Mouse (Mus musculus) MEL (cell line): Measurements from ENCODE around the gene Ccdc116. TPM values are rescaled to one million over a fixed set of nuclear protein-coding genes. Genes with fewer than 3 reads are reported as not detected.
A peak's percentile ranks its signal among the peaks of the same experiment; 100 is the strongest.

Experiments
- DNase-seq: peaks from one replicate; pipeline ENCODE4 v3.0.0; 2011; ENCODE audit warnings: low read depth, low spot score
- H3K27ac ChIP-seq: 2 replicates; pipeline ENCODE4 v1.5.1; 2012; ENCODE audit warnings: low read depth, mild to moderate bottlenecking, control low read depth, low read length, moderate library complexity; ENCODE audit not compliant: control insufficient read depth
- H3K27me3 ChIP-seq, 2 experiments: fragments of 150-350 bp in 1 of 2; sonication (generic) in 1 of 2; 2 replicates each; pipeline ENCODE4 v1.6.1; 2012; ENCODE audit warnings: low read length in 2 of 2, mild to moderate bottlenecking in 2 of 2, improper control_type of control experiment in 1 of 2, moderate library complexity in 1 of 2; ENCODE audit not compliant: insufficient read depth in 2 of 2, control insufficient read depth in 1 of 2
- H3K36me3 ChIP-seq, 2 experiments: 2 replicates each; pipeline ENCODE4 v1.6.1; 2012 to 2014; ENCODE audit warnings: low read length in 2 of 2, improper control_type of control experiment in 1 of 2, inconsistent platforms in 1 of 2, mild to moderate bottlenecking in 1 of 2; ENCODE audit not compliant: insufficient read depth in 2 of 2, control insufficient read depth in 1 of 2
- H3K4me1 ChIP-seq, 2 experiments: fragments of 150-350 bp in 1 of 2; sonication (generic) in 1 of 2; 2 replicates each; pipeline ENCODE4 v1.6.1; 2012; ENCODE audit warnings: low read length in 2 of 2, improper control_type of control experiment in 1 of 2, mild to moderate bottlenecking in 1 of 2; ENCODE audit not compliant: insufficient read depth in 2 of 2, control insufficient read depth in 1 of 2
- H3K4me3 ChIP-seq, 2 experiments: fragments of 150-350 bp in 1 of 2; sonication (generic) in 1 of 2; 2 replicates each; pipeline ENCODE4 v1.5.1; 2012; ENCODE audit warnings: low read depth in 2 of 2, low read length in 2 of 2, mild to moderate bottlenecking in 2 of 2, moderate library complexity in 2 of 2, control low read depth in 1 of 2, improper control_type of control experiment in 1 of 2; ENCODE audit not compliant: control insufficient read depth in 1 of 2, insufficient read depth in 1 of 2
- H3K79me2 ChIP-seq: 2 replicates; pipeline ENCODE4 v1.6.1; 2012; ENCODE audit warnings: mild to moderate bottlenecking, low read length, moderate library complexity; ENCODE audit not compliant: control insufficient read depth, poor library complexity, insufficient read depth
- H3K9ac ChIP-seq: 2 replicates; pipeline ENCODE4 v1.6.1; 2012; ENCODE audit warnings: low read depth, mild to moderate bottlenecking, control low read depth, low read length, moderate library complexity; ENCODE audit not compliant: control insufficient read depth, poor library complexity, severe bottlenecking
- H3K9me3 ChIP-seq: fragments of 150-350 bp; sonication (generic); replicated peaks from 2 replicates; pipeline ENCODE4 v1.6.1; 2012; ENCODE audit warnings: mild to moderate bottlenecking, low read length, improper control_type of control experiment, moderate library complexity; ENCODE audit not compliant: insufficient read depth
- BHLHE40 ChIP-seq: IDR thresholded peaks from 2 replicates; pipeline ENCODE4 v1.6.1; 2012; ENCODE audit warnings: low read depth, mild to moderate bottlenecking, inconsistent platforms, low read length, improper control_type of control experiment, borderline replicate concordance
- CHD2 ChIP-seq: IDR thresholded peaks from 2 replicates; pipeline ENCODE4 v1.6.1; 2011; ENCODE audit warnings: low read length, improper control_type of control experiment
- CTCF ChIP-seq, 3 experiments: IDR thresholded peaks in 2 of 3; conservative IDR thresholded peaks in 1 of 3; 2 replicates each; pipeline ENCODE4 v1.5.1; 2011 to 2012; ENCODE audit warnings: low read length in 3 of 3, low read depth in 2 of 3, mild to moderate bottlenecking in 2 of 3, improper control_type of control experiment in 1 of 3, inconsistent platforms in 1 of 3, mixed read lengths in 1 of 3, moderate library complexity in 1 of 3; ENCODE audit not compliant: control insufficient read depth in 1 of 3, insufficient read depth in 1 of 3, poor library complexity in 1 of 3, severe bottlenecking in 1 of 3
- E2F4 ChIP-seq: IDR thresholded peaks from 2 replicates; pipeline ENCODE4 v1.6.1; 2011; ENCODE audit warnings: low read depth, low read length, improper control_type of control experiment, borderline replicate concordance
- ELF1 ChIP-seq: IDR thresholded peaks from 2 replicates; pipeline ENCODE4 v1.6.1; 2014; ENCODE audit warnings: low read depth, mild to moderate bottlenecking, inconsistent platforms, low read length, improper control_type of control experiment, moderate library complexity
- EP300 ChIP-seq, 2 experiments: IDR thresholded peaks; 2 replicates each; pipeline ENCODE4 v1.6.1; 2011; ENCODE audit warnings: improper control_type of control experiment in 2 of 2, low read length in 2 of 2, low read depth in 1 of 2, mild to moderate bottlenecking in 1 of 2
- ETS1 ChIP-seq: IDR thresholded peaks from 2 replicates; pipeline ENCODE4 v1.6.1; 2012; ENCODE audit warnings: low read depth, mild to moderate bottlenecking, inconsistent platforms, low read length, improper control_type of control experiment, moderate library complexity
- GABPA ChIP-seq: IDR thresholded peaks from 2 replicates; pipeline ENCODE4 v1.6.1; 2012; ENCODE audit warnings: low read depth, mild to moderate bottlenecking, inconsistent platforms, low read length, improper control_type of control experiment, moderate library complexity
- HCFC1 ChIP-seq: IDR thresholded peaks from 2 replicates; pipeline ENCODE4 v1.6.1; 2012; ENCODE audit warnings: low read depth, mild to moderate bottlenecking, inconsistent platforms, low read length, improper control_type of control experiment, moderate library complexity
- KAT2A ChIP-seq: conservative IDR thresholded peaks from 2 replicates; pipeline ENCODE4 v1.6.1; 2012; ENCODE audit warnings: low read depth, low read length, improper control_type of control experiment, inconsistent platforms
- MAZ ChIP-seq: IDR thresholded peaks from 2 replicates; pipeline ENCODE4 v1.6.1; 2012; ENCODE audit warnings: low read depth, mild to moderate bottlenecking, inconsistent platforms, low read length, improper control_type of control experiment
- MEF2A ChIP-seq: IDR thresholded peaks from 2 replicates; pipeline ENCODE4 v1.6.1; 2014; ENCODE audit warnings: low read depth, mild to moderate bottlenecking, inconsistent platforms, low read length, improper control_type of control experiment; ENCODE audit not compliant: poor library complexity, insufficient replicate concordance, severe bottlenecking; ENCODE audit errors: extremely low read depth
- MXI1 ChIP-seq: IDR thresholded peaks from 2 replicates; pipeline ENCODE4 v1.6.1; 2011; ENCODE audit warnings: mild to moderate bottlenecking, low read depth, low read length, improper control_type of control experiment
- MYB ChIP-seq: IDR thresholded peaks from 2 replicates; pipeline ENCODE4 v1.6.1; 2011; ENCODE audit warnings: mild to moderate bottlenecking, low read depth, low read length, improper control_type of control experiment
- NELFE ChIP-seq: IDR thresholded peaks from 2 replicates; pipeline ENCODE4 v1.6.1; 2011; ENCODE audit warnings: low read depth, low read length, improper control_type of control experiment
- NRF1 ChIP-seq: IDR thresholded peaks from 2 replicates; pipeline ENCODE4 v1.6.1; 2014; ENCODE audit warnings: low read depth, mild to moderate bottlenecking, inconsistent platforms, low read length, improper control_type of control experiment, moderate library complexity; ENCODE audit not compliant: poor library complexity, insufficient read depth, severe bottlenecking
- POLR2A ChIP-seq, 2 experiments: IDR thresholded peaks; 2 replicates each; pipeline ENCODE4 v1.6.1; 2011 to 2012; ENCODE audit warnings: low read length in 2 of 2, mild to moderate bottlenecking in 2 of 2, control low read depth in 1 of 2, improper control_type of control experiment in 1 of 2, low read depth in 1 of 2, moderate library complexity in 1 of 2; ENCODE audit not compliant: control insufficient read depth in 1 of 2, insufficient read depth in 1 of 2, poor library complexity in 1 of 2
- POLR2AphosphoS2 ChIP-seq: IDR thresholded peaks from 2 replicates; pipeline ENCODE4 v1.6.1; 2011; ENCODE audit warnings: low read length, improper control_type of control experiment
- POLR2AphosphoS5 ChIP-seq: IDR thresholded peaks from 2 replicates; pipeline ENCODE4 v1.6.1; 2012; ENCODE audit warnings: low read depth, borderline replicate concordance, mild to moderate bottlenecking, inconsistent platforms, low read length, moderate library complexity, mixed read lengths
- RAD21 ChIP-seq: IDR thresholded peaks from 2 replicates; pipeline ENCODE4 v1.6.1; 2011; ENCODE audit warnings: mild to moderate bottlenecking, low read depth, low read length, improper control_type of control experiment
- RCOR1 ChIP-seq: IDR thresholded peaks from 2 replicates; pipeline ENCODE4 v1.6.1; 2012; ENCODE audit warnings: low read depth, mild to moderate bottlenecking, inconsistent platforms, low read length, improper control_type of control experiment
- SIN3A ChIP-seq: IDR thresholded peaks from 2 replicates; pipeline ENCODE4 v1.6.1; 2012; ENCODE audit warnings: low read length, improper control_type of control experiment, inconsistent platforms
- SMC3 ChIP-seq: IDR thresholded peaks from 2 replicates; pipeline ENCODE4 v1.6.1; 2011; ENCODE audit warnings: low read depth, low read length, improper control_type of control experiment
- TAL1 ChIP-seq: IDR thresholded peaks from 2 replicates; pipeline ENCODE4 v1.6.1; 2012; ENCODE audit warnings: mild to moderate bottlenecking, inconsistent platforms, low read length, moderate library complexity, mixed read lengths
- TBP ChIP-seq: IDR thresholded peaks from 2 replicates; pipeline ENCODE4 v1.8.0; 2011; ENCODE audit warnings: low read depth, low read length, improper control_type of control experiment
- UBTF ChIP-seq: IDR thresholded peaks from 2 replicates; pipeline ENCODE4 v1.6.1; 2012; ENCODE audit warnings: low read depth, mild to moderate bottlenecking, inconsistent platforms, low read length, improper control_type of control experiment, moderate library complexity, borderline replicate concordance; ENCODE audit not compliant: insufficient read depth
- ZC3H11A ChIP-seq: IDR thresholded peaks from 2 replicates; pipeline ENCODE4 v1.6.1; 2012; ENCODE audit warnings: low read depth, mild to moderate bottlenecking, inconsistent platforms, low read length, improper control_type of control experiment
- ZKSCAN1 ChIP-seq: IDR thresholded peaks from 2 replicates; pipeline ENCODE4 v1.6.1; 2012; ENCODE audit warnings: low read depth, mild to moderate bottlenecking, inconsistent platforms, low read length, improper control_type of control experiment, moderate library complexity
- polyA plus RNA-seq, 2 experiments: library from polyadenylated mRNA; stranded (reverse) in 1 of 2; unstranded in 1 of 2; fragments of >175 nt in 1 of 2; fragments of >200 nt in 1 of 2; gene quantifications; 2 replicates each; pipeline versions ENCODE4 v1.2.1 to v1.2.4; 2012; ENCODE audit warnings: low replicate concordance in 2 of 2, low read depth in 1 of 2; ENCODE audit not compliant: insufficient read length in 2 of 2, insufficient read depth in 1 of 2, missing spikeins in 1 of 2
- total RNA-seq: library from RNA; depleted of rRNA; stranded (reverse); fragments of 300-350 nt; gene quantifications from 2 replicates; pipeline ENCODE4 v1.2.3, GENCODE M21; 2012

Gene Ccdc116
- total and polyA plus RNA-seq, 3 experiments: 4.9 to 7.9 TPM; not detected in 1

GRCm38 (mm10) chr16:17132906-17133200 is 14.2 kb downstream of the Ccdc116 start:
- Histone ChIP-seq H3K27ac (peak overlapping the region; percentile 75), H3K36me3 (peaks cover 0 to 2% of the 10 kb centered on the region in 2 experiments; a peak in 2 of 4 replicates), H3K9ac (peak overlapping the region; percentile 78), H3K4me3 (peak overlapping the region; percentile 58 to 70), H3K27me3 (no peaks in the 10 kb centered on the region), H3K79me2 (peaks cover 16% of the 10 kb centered on the region), H3K4me1 (peaks cover 0 to 15% of the 10 kb centered on the region in 2 experiments; a peak in 2 of 4 replicates), H3K9me3 (no peaks in the 10 kb centered on the region)
- DNase-seq: peak; percentile 76
- no peak for TF ChIP-seq ZC3H11A
- no peak for TF ChIP-seq NELFE
- TF ChIP-seq KAT2A: no peak
- no peak for TF ChIP-seq MAZ
- no peak for TF ChIP-seq MYB
- TF ChIP-seq MEF2A: no peak

GRCm38 (mm10) chr16:17132089-17132905 is 14.7 kb downstream of the Ccdc116 start, which contains the start of gene Sdf2l1:
Gene Sdf2l1 (minus strand): TSS chr16:17132383.
- peaks cover 16% of the 10 kb centered on the region for H3K79me2 ChIP-seq
- peaks cover 0 to 2% of the 10 kb centered on the region in 2 experiments; a peak in 2 of 4 replicates for H3K36me3 ChIP-seq
- H3K9me3 ChIP-seq: no peaks in the 10 kb centered on the region
- peak within 1 kb of the TSS; percentile 75 for H3K27ac ChIP-seq
- peaks cover 0 to 15% of the 10 kb centered on the region in 2 experiments; a peak in 2 of 4 replicates for H3K4me1 ChIP-seq
- H3K9ac ChIP-seq: peak within 1 kb of the TSS; percentile 84
- peak within 1 kb of the TSS; percentile 84 to 85 for H3K4me3 ChIP-seq
- H3K27me3 ChIP-seq: no peaks in the 10 kb centered on the region
- peak; percentile 99 for DNase-seq
- TF ChIP-seq UBTF (no peak), CTCF (IDR thresholded peaks at IDR 0.05 in 2 of 3, conservative IDR thresholded peaks at IDR 0.05 in 1 of 3; ENCODE audit: control insufficient read depth in 1 of 3, insufficient read depth in 1 of 3, low read depth in 2 of 3, low read length in 3 of 3, poor library complexity in 1 of 3, severe bottlenecking in 1 of 3) (peak in 2 of 3 experiments; percentile 40 to 41; a peak in 3 of 6 replicates), RCOR1 (peak; percentile 73; the same call in 1 of the 2 replicates), E2F4 (peak; percentile 82; the same call in 1 of the 2 replicates), MEF2A (no peak), ZC3H11A (no peak), TBP (peak; percentile 91), SMC3 (peak; percentile 8; the same call in 1 of the 2 replicates), NELFE (peak; percentile 92), TAL1 (no peak), MXI1 (peak; percentile 73; the same call in 1 of the 2 replicates), EP300 (IDR thresholded peaks at IDR 0.05; ENCODE audit: low read depth in 1 of 2, low read length in 2 of 2) (peak in 1 of 2 experiments; percentile 35; a peak in 1 of 4 replicates), CHD2 (peak; percentile 53; the same call in 1 of the 2 replicates), POLR2AphosphoS5 (no peak), MAZ (0 out of 2 replicates have a peak, but pooled peaks have one; percentile 53), BHLHE40 (peak; percentile 18; the same call in 1 of the 2 replicates), ELF1 (peak; percentile 72; the same call in 1 of the 2 replicates), NRF1 (peak; percentile 47), GABPA (no peak), POLR2A (IDR thresholded peaks at IDR 0.05; ENCODE audit: control insufficient read depth in 1 of 2, insufficient read depth in 1 of 2, low read depth in 1 of 2, low read length in 2 of 2, poor library complexity in 1 of 2) (peak; percentile 58 to 93; a peak in 2 of 4 replicates), ZKSCAN1 (no peak), HCFC1 (peak; percentile 73), RAD21 (no peak), ETS1 (0 out of 2 replicates have a peak, but pooled peaks have one; percentile 43), POLR2AphosphoS2 (peak; percentile 89), SIN3A (peak; percentile 83)
